Mouse (Mus musculus): ENCODE measurements around the gene Ip6k1. TPM values are rescaled to one million over a fixed set of nuclear protein-coding genes. Genes with fewer than 3 reads are reported as not detected.

Ip6k1 gene
- total and polyA plus RNA-seq, 2 experiments from 2014 or later = 25.4 to 102 TPM

DNA sequence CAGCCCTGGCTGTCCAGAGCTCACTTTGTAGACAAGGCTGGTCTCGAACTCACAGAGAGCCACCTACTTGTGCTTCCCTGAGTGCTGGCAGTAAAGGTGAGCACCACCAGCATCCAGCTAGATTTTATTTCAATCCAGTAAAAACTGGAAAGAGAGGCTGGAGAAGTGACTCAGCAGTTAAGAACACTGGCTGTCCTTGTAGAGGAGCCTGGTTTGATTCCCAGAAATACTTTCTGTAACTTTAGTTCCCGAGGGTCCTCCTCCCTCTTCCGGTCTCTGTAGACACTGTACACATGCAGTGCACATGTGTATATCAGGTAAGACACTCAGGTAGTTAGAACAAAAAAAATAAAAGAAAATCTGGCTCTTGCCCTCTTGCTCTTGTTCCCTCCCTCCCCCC is 14.4 kb upstream of the Ip6k1 start:
- no peak overlapping the region for H3K4me2 ChIP-seq (ENCODE audit: low read depth, low read length)
- peaks cover 12% of the 10 kb centered on the region for H3K4me1 ChIP-seq (ENCODE audit: control insufficient read depth, insufficient read depth)
- no peak overlapping the region for H3K4me3 ChIP-seq (ENCODE audit: low read depth, low read length)
- no peak for ATAC-seq (ENCODE audit: insufficient read depth, low read depth)
- no peaks in the 10 kb centered on the region for H3K9me3 ChIP-seq (replicated peaks; ENCODE audit: control insufficient read depth, low read length)
- TF ChIP-seq CTCF (IDR thresholded peaks at IDR 0.05; ENCODE audit: low read depth) (no peak), EP300 (IDR thresholded peaks at IDR 0.05; ENCODE audit: low read depth) (no peak)
- H3K9ac ChIP-seq (replicated peaks; ENCODE audit: low read depth, low read length) = no peak overlapping the region
- no peak for DNase-seq (ENCODE audit: low spot score)
- no peaks in the 10 kb centered on the region for H3K36me3 ChIP-seq (replicated peaks; ENCODE audit: control insufficient read depth, insufficient read depth, low read length)
- H3K27me3 ChIP-seq (ENCODE audit: control insufficient read depth, insufficient read depth, low read length) = no peaks in the 10 kb centered on the region
- WGBS = 61% methylated on average over 3 of the region's 3 CpGs
- H3K27ac ChIP-seq (ENCODE audit: low read depth) = no peak overlapping the region

DNA sequence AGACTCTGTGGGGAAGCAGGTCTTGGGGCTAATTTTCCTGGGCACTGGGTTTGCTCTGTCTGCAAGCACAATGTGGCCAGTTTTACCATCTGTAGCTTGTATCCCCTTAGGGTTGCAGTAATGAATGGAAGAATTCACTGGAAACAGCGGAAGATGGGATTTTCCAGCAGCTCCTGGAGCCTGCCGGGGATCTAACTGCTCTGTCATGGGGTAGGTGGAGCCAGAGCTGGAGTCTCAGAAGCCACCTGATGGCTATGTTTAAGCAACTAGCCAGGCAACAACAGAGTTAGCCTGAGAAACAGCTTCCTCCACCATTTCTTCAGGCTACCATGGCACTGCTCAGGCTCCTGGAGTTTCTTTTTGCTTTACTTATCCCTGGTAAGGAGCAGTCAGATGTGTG is 10.1 kb upstream of the Ip6k1 start, which contains the start of gene Cdhr4:
Gene Cdhr4, plus strand, starts transcription at position 301 of the 400 bp plus-strand sequence.
- Histone ChIP-seq H3K27me3 (ENCODE audit: control insufficient read depth, insufficient read depth, low read length) (no peaks in the 10 kb centered on the region), H3K4me1 (ENCODE audit: control insufficient read depth, insufficient read depth) (no peaks in the 10 kb centered on the region), H3K27ac (ENCODE audit: low read depth) (no peak within 1 kb of the TSS), H3K9me3 (replicated peaks; ENCODE audit: control insufficient read depth, low read length) (no peaks in the 10 kb centered on the region), H3K4me2 (ENCODE audit: low read depth, low read length) (no peak within 1 kb of the TSS), H3K4me3 (ENCODE audit: low read depth, low read length) (no peak within 1 kb of the TSS), H3K36me3 (replicated peaks; ENCODE audit: control insufficient read depth, insufficient read depth, low read length) (no peaks in the 10 kb centered on the region), H3K9ac (replicated peaks; ENCODE audit: low read depth, low read length) (no peak within 1 kb of the TSS)
- ATAC-seq (ENCODE audit: insufficient read depth, low read depth) (no peak), DNase-seq (ENCODE audit: low spot score) (no peak)
- 64% methylated on average over 2 of the region's 2 CpGs for WGBS
- no peak for TF ChIP-seq CTCF (IDR thresholded peaks at IDR 0.05; ENCODE audit: low read depth)
- no peak for TF ChIP-seq EP300 (IDR thresholded peaks at IDR 0.05; ENCODE audit: low read depth)

GRCm38 (mm10) chr9:107993013-107993412 is 9.3 kb upstream of the Ip6k1 start:
- no peaks in the 10 kb centered on the region for H3K4me1 ChIP-seq (ENCODE audit: control insufficient read depth, insufficient read depth)
- TF ChIP-seq EP300 (IDR thresholded peaks at IDR 0.05; ENCODE audit: low read depth) (no peak), CTCF (IDR thresholded peaks at IDR 0.05; ENCODE audit: low read depth) (no peak)
- H3K9ac ChIP-seq (replicated peaks; ENCODE audit: low read depth, low read length) = no peak overlapping the region
- H3K36me3 ChIP-seq (replicated peaks; ENCODE audit: control insufficient read depth, insufficient read depth, low read length) = no peaks in the 10 kb centered on the region
- WGBS = 89% methylated on average over 11 of the region's 11 CpGs
- DNase-seq (ENCODE audit: low spot score) = no peak
- H3K27ac ChIP-seq (ENCODE audit: low read depth) = no peak overlapping the region
- H3K9me3 ChIP-seq (replicated peaks; ENCODE audit: control insufficient read depth, low read length) = no peaks in the 10 kb centered on the region
- no peak overlapping the region for H3K4me2 ChIP-seq (ENCODE audit: low read depth, low read length)
- ATAC-seq (ENCODE audit: insufficient read depth, low read depth) = no peak
- no peaks in the 10 kb centered on the region for H3K27me3 ChIP-seq (ENCODE audit: control insufficient read depth, insufficient read depth, low read length)
- H3K4me3 ChIP-seq (ENCODE audit: low read depth, low read length) = no peak overlapping the region

- H3K27me3 ChIP-seq (ENCODE audit: control insufficient read depth, insufficient read depth, low read length) = no peaks in the 10 kb centered on the region
- no peak for DNase-seq (ENCODE audit: low spot score)
- no peak for ATAC-seq (ENCODE audit: insufficient read depth, low read depth)
- H3K9me3 ChIP-seq (replicated peaks; ENCODE audit: control insufficient read depth, low read length) = no peaks in the 10 kb centered on the region
- H3K27ac ChIP-seq (ENCODE audit: low read depth) = peak overlapping the region; percentile 38; the same call in 1 of the 2 replicates
- no peak for TF ChIP-seq CTCF (IDR thresholded peaks at IDR 0.05; ENCODE audit: low read depth)
- WGBS = 27% methylated on average over 2 of the region's 2 CpGs
- no peaks in the 10 kb centered on the region for H3K36me3 ChIP-seq (replicated peaks; ENCODE audit: control insufficient read depth, insufficient read depth, low read length)
- H3K4me3 ChIP-seq (ENCODE audit: low read depth, low read length) = no peak overlapping the region
- no peak overlapping the region for H3K4me2 ChIP-seq (ENCODE audit: low read depth, low read length)
- no peaks in the 10 kb centered on the region for H3K4me1 ChIP-seq (ENCODE audit: control insufficient read depth, insufficient read depth)
- H3K9ac ChIP-seq (replicated peaks; ENCODE audit: low read depth, low read length) = no peak overlapping the region
Observed at GRCm38 (mm10) chr9:107994464-107994863, 7.8 kb upstream of the Ip6k1 start.

GRCm38 (mm10) chr9:107995513-107995912 is 6.8 kb upstream of the Ip6k1 start:
- Histone ChIP-seq H3K9me3 (replicated peaks; ENCODE audit: control insufficient read depth, low read length) (no peaks in the 10 kb centered on the region), H3K27me3 (ENCODE audit: control insufficient read depth, insufficient read depth, low read length) (no peaks in the 10 kb centered on the region), H3K36me3 (replicated peaks; ENCODE audit: control insufficient read depth, insufficient read depth, low read length) (no peaks in the 10 kb centered on the region), H3K4me2 (ENCODE audit: low read depth, low read length) (no peak overlapping the region), H3K4me3 (ENCODE audit: low read depth, low read length) (no peak overlapping the region), H3K4me1 (ENCODE audit: control insufficient read depth, insufficient read depth) (no peaks in the 10 kb centered on the region), H3K27ac (ENCODE audit: low read depth) (no peak overlapping the region), H3K9ac (replicated peaks; ENCODE audit: low read depth, low read length) (no peak overlapping the region)
- TF ChIP-seq CTCF (IDR thresholded peaks at IDR 0.05; ENCODE audit: low read depth) (no peak), EP300 (IDR thresholded peaks at IDR 0.05; ENCODE audit: low read depth) (no peak)
- 92% methylated on average over 21 of the region's 21 CpGs for WGBS
- DNase-seq (ENCODE audit: low spot score) = no peak
- ATAC-seq (ENCODE audit: insufficient read depth, low read depth) = no peak

GRCm38 (mm10) chr9:107996049-107996448 is 6.3 kb upstream of the Ip6k1 start, which contains the start of gene Gm20662:
Gene Gm20662 (plus strand): TSS chr9:107996349.
- no peak for ATAC-seq (ENCODE audit: insufficient read depth, low read depth)
- no peak within 1 kb of the TSS for H3K4me2 ChIP-seq (ENCODE audit: low read depth, low read length)
- H3K4me3 ChIP-seq (ENCODE audit: low read depth, low read length) = no peak within 1 kb of the TSS
- H3K27ac ChIP-seq (ENCODE audit: low read depth) = 0 out of 2 replicates have a peak within 1 kb of the TSS, but pooled peaks have one; percentile 30
- H3K9ac ChIP-seq (replicated peaks; ENCODE audit: low read depth, low read length) = no peak within 1 kb of the TSS
- TF ChIP-seq CTCF (IDR thresholded peaks at IDR 0.05; ENCODE audit: low read depth) (no peak), EP300 (IDR thresholded peaks at IDR 0.05; ENCODE audit: low read depth) (no peak)
- H3K36me3 ChIP-seq (replicated peaks; ENCODE audit: control insufficient read depth, insufficient read depth, low read length) = no peaks in the 10 kb centered on the region
- H3K27me3 ChIP-seq (ENCODE audit: control insufficient read depth, insufficient read depth, low read length) = no peaks in the 10 kb centered on the region
- WGBS = 77% methylated on average over 5 of the region's 5 CpGs
- DNase-seq (ENCODE audit: low spot score) = no peak
- H3K4me1 ChIP-seq (ENCODE audit: control insufficient read depth, insufficient read depth) = no peaks in the 10 kb centered on the region
- no peaks in the 10 kb centered on the region for H3K9me3 ChIP-seq (replicated peaks; ENCODE audit: control insufficient read depth, low read length)
